Mouse (Mus musculus): ENCODE measurements around the gene Nmnat3.

Nmnat3 gene

GRCm38 (mm10) chr9:98354919-98355318 lies 67.7 kb downstream of the Nmnat3 start:
- no peak for DNase-seq (ENCODE audit: low read depth, low spot score)

- DNase-seq (ENCODE audit: low read depth, low spot score) = no peak
These were observed 73.8 kb downstream of the Nmnat3 start for GRCm38 (mm10) chr9:98361047-98361446.

- DNase-seq (ENCODE audit: low read depth, low spot score) = no peak
These were observed 78.8 kb downstream of the Nmnat3 start for GRCm38 (mm10) chr9:98366075-98366474.

DNA sequence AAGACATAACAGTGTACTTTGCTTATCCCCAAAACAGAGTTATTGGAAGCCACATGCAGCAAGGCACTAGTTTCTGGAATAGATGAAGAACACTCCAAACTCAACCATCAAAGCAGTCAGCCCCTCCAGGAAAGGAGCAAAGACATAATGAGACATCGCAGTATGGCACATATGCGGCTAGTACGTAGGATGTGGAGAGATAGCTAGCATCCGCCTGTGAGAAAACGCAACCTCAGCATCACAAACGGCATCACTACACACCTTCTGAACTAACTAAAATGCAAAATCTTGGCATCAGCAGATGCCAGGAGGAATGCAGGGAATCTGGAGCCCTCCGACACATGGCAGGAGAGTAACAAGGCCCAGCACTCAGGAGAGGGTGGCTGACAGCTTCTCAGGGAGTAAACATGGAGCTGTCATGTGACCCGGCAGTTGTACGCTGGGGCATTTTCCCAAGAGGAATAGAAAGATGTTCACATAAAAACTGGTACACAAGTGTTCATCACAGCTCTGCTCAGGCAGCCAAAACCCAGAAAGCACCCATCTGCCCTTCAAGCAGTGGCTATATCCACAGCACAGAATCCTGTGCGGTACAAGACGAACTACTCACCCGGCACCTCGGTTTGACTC lies 80.2 kb downstream of the Nmnat3 start:
- no peak for DNase-seq (ENCODE audit: low read depth, low spot score)

GRCm38 (mm10) chr9:98369707-98370106 lies 82.5 kb downstream of the Nmnat3 start:
- no peak for DNase-seq (ENCODE audit: low read depth, low spot score)

DNA sequence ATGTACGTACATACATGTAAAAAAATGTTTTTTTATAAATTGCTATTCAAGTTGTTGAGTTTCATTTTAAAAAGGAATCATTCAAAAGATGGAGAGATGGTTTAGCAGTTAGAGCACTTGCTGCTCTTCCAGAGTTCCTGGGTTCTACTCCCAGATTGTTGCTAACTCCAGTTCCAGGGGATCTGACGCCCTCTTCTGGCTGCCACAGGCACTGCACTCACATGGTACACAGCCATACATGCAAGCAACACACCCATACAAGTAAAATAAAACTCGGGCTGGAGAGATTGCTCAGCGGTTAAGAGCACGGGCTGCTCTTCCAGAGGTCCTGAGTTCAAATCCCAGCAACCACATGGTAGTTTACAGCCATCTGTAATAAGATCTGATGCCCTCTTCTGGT lies 86.1 kb downstream of the Nmnat3 start:
- DNase-seq (ENCODE audit: low read depth, low spot score) = no peak

DNA sequence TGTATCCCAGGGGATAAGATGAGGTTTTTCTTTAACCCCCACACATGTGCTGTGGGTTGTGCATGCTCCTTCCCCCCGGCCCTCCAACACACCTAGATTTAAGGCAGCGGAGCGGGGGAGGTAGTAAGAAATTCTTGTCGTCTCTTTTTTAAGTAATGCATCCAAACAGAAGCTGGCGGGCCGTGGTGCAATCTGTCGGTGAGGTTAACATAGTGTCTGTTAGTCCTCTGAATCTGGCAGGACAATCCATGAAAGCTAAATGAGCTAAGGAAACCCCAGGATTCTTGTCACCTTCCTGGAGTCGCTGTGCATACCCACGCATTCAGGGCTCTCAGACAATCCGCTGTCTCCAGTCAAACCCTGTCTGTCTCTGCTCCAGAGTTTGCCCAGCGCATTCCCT lies 87.7 kb downstream of the Nmnat3 start:
- no peak for DNase-seq (ENCODE audit: low read depth, low spot score)

DNA sequence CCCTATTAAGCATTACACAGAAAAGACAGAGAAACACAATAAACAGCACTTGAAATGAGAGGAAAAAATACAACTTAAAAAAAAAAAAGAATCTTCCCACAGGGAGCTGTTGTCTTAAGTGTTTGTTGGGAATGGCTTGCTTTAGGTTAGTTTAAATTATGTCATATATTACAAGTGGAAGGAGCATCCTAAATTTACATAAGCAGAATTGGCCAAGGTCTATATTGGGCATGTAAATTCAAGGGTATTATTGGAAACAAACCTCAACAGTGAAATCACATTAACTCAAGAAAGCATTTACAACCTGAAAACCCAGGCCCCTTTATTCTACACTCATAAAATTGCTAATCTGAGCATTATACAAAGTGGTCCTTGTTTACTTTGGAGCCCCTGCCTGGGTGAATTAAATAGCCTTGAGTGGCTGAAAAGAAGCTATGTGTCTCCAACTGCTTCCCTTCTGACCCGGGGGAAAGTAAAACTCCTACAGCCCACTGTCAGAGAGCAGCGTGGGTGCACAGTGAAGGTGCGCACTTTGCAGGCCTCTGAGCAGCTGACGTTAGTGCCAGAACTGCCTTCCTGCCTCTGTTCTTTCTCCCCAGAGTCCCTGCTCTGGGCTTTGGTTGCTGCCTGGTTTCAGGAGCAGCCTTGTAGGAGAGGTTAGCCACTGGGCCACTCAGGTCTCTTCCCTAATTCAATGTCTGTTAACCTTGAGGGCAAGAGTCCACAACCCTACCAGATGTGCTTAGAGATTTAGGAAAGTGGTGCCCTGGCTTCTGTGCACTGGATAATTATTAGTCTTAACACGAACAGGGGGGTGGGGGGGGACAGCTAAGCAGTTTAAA lies 88.3 kb downstream of the Nmnat3 start:
- DNase-seq (ENCODE audit: low read depth, low spot score) = no peak

GRCm38 (mm10) chr9:98379736-98380135 lies 92.5 kb downstream of the Nmnat3 start:
- no peak for DNase-seq (ENCODE audit: low read depth, low spot score)

DNA sequence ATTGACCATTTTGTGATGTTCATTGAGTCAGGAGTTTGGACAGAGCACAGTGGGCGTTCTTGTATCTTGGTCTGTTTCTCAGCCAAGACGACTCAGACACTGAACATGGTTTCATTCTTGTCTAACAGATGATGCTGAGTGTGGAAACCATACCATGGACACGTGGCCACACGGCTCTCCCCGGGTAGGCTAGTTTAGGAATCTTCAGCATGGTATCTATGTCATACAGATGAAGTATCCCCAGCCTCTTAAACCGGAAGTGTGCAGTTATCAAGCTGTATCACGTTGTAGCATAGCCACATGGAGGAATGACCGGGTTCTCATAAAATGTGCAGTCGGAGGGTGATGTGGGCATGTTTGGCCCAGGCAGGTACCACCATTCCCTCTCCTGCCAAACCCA lies 93.4 kb downstream of the Nmnat3 start:
- no peak for DNase-seq (ENCODE audit: low read depth, low spot score)

- no peak for DNase-seq (ENCODE audit: low read depth, low spot score)
These were observed 100.8 kb downstream of the Nmnat3 start for GRCm38 (mm10) chr9:98387741-98388632.

- DNase-seq (ENCODE audit: low read depth, low spot score) = no peak
These were observed 101.4 kb downstream of the Nmnat3 start for GRCm38 (mm10) chr9:98388633-98388965.

DNA sequence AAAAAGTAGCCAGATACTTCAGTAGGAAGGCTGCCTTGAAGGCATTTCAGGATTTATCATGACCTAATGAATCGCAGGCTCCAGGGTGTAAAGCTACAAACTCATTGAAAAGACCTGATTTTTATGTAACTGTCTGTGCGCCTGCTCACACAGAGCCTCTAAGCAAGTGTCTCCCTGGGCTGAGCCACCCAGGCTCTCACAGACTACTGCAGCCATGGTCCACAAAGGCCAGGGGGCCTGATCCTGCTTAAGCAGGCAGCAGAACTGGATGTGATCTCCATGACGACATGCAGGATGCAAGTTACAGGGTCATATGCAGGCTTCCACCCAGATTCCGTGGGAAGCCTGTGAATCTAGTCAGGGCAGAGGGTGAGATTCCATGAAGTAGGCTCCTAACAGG lies 106.3 kb downstream of the Nmnat3 start:
- no peak for DNase-seq (ENCODE audit: low read depth, low spot score)

DNA sequence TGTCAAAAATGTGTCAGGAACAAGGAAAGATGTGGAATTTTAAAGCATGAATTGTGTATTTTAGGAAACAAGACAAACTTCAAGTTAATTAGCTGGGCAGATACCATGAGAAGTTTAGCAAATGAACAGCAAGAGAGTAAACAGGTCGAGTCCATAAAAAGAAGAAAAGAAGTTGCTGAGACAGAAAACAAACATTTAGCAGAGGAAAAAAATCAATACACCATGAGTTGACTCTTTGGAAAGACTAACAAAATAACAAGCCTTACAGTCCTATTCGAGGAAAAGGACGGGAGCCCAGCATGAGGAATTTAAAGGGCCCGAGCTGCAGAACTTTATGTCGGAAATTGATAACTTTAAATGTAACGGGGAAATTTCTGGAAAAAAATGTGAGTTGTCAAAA lies 110.0 kb downstream of the Nmnat3 start:
- no peak for DNase-seq (ENCODE audit: low read depth, low spot score)

DNA sequence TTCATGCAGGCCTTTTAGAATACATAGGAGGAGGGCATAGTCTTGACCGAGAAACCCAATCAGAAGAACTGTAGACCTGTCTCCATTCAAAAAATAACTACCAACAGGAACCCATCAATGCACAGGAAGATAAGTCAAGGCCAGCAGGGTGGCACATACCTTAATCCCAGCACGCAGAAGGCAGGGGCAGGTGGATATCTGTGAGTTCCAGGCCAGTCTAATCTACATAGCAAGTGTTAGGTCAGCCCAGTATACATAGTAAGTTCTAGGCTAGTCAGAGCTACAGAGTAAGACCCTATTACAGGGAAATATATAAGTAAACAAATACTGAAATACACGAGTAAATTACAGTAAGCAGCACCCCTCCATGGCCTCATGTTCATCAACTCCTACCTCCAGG lies 110.6 kb downstream of the Nmnat3 start:
- no peak for DNase-seq (ENCODE audit: low read depth, low spot score)

DNA sequence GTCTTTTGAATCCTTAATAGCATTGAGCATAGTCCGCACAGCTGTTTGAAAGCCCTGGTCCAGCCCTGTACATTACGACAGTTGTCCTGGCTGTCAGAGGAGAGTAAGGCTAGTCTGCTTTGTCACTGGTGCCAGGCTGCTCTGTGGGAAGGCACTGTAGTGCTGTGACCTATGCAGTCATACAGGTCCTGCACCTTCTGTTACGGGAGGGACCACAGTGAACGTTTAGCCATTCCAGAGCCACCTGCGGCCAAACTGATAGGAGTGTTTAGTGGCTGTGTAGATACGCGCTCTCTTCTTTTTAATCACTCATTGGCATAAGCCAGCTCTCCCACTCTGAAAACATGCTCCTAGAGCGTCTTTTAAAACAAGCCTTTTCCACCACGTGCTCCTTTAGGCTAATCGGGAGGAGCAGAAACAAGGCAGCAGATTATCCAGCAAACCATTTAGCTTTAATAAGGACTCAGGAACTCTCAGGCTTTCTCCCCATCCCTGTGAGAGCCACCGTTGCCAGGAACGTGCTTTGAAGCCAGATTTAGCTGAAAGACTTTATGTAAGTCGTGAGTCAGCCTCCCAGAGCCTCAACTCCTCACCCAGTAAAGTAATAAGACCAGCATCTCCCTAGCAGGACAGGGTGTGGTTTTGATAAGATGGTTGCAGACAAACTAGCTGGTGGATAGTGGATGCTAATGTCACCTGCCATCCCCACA lies 113.1 kb downstream of the Nmnat3 start:
- DNase-seq (ENCODE audit: low read depth, low spot score) = no peak

DNA sequence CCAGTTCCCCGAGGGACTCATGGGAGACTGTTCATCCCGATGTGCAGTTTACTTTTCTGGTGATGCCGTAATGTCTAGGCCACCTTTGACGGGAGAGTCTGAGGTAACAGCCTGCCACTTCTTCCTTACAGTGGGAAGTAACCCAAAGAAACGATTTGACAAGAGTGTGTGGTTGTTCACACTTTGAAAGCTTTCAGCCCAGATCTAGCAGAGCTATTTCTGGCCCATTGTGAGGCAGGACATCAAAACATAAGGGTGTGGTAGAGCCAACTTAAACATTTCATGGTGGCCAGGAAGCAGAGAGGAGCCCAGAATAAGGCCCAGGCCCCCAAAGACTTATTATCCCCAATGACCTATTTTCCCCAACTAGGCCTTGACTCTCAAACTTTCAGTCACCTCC lies 114.4 kb downstream of the Nmnat3 start:
- DNase-seq (ENCODE audit: low read depth, low spot score) = no peak

DNA sequence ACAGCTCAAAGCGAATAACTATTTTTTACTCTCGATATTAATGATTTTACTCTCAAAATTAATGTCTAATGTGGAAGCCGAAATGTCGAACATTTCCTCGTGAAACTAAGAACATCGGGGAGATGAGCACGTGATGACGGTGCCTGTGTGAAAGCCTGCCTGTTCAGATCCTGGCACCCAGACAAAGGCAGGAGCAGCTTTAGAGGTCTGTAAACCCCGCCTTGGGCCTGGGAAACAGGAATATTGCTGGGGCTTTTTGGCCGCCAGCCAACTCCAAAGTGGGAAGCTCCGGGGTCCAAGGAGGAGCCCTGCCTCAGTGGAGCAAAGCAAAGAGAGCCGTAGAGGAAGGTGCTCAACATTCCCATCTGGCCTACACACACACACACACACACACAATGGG lies 120.5 kb downstream of the Nmnat3 start:
- no peak for DNase-seq (ENCODE audit: low read depth, low spot score)

DNA sequence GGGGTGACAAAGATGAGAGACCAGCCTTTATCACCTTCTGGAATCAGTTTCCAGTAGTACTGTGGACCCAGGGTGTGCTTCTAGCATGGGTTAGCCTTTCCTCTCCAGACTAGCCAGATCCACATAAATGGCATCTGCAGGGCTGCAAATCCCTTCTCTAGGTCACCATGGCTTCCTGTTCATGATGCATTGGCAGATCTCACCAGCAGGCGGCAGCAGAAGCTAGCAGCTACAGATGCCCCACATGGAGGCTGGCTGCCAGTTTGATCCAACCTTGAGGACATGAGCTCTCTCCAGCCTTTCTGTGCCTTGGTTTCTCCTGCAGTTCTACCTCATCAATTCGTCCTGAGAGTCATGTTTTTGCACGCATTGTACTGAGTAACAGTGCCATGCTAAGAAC lies 121.9 kb downstream of the Nmnat3 start:
- peak; percentile 41 for DNase-seq (ENCODE audit: low read depth, low spot score)

- DNase-seq (ENCODE audit: low read depth, low spot score) = no peak
These were observed 128.2 kb downstream of the Nmnat3 start for GRCm38 (mm10) chr9:98415427-98415826.

DNA sequence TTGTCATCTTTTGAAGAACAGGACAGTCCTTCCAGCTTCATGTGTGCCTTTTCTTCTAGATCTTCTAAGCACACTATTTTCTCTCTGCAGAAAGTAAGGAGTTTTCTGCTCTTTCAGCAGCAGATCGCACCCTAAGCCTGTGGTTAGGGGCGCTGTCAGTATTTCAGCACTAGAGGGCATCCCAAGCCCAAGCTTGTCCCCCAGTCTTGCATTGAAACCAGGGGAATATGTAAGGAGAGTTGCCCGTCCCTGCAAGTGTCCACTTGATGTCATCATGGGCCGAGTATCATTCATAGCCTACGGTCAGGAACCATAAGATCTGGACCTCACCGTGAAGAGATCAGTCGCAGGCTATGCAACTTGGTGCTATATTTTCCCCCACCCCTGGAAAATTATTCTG lies 130.7 kb downstream of the Nmnat3 start:
- DNase-seq (ENCODE audit: low read depth, low spot score) = no peak

DNA sequence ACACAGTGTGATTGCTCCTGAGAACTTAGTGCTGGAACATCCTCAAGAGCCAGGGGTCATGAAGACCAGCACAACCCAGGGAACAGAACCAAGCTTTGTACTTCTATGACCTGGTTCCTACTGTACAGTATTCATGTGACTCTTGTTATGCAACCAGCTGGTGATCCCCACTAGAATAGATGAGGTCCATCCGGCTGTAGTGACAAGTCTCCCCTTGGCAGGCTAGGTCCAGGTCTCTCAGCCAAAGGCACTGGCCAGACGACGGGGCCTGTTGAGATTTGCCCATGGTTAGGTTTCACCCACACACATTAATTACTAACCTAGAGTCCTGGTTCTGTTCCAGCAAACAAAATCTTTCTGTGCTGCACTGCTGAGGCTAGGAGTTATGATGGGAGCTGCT lies 131.1 kb downstream of the Nmnat3 start:
- DNase-seq (ENCODE audit: low read depth, low spot score) = no peak

All from retina, adult 2 months (tissue).